Mouse (Mus musculus): ENCODE measurements at regions not wholly inside any gene's neighbourhood (a gene's known extent, or its start where the extent isn't known, plus 50 kb on each side); places are given as distances from the start of the nearest gene placed in this dataset.

DNA sequence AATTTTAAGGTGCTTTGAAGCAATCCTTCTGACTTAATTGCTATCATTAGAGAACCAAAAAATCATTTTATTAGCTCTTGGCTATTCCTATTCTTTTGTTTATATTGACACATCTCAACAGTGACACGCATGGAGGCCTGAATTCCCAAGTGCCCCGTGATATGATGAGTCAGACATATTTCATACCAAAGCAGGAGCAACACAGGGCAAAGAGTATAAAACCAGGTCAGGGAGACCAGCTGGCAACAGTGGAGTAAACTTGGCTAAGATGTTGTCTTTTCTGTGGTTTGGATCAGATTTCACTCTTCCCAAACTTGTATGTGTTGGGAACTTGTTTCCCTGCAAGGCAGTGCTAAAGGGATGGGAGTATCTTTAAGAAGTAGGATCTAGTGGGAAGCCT, 500.6 kb upstream of the Camk1g start:
- no peak for TF ChIP-seq CTCF (IDR thresholded peaks at IDR 0.05; ENCODE audit: borderline replicate concordance, extremely low read depth, insufficient read depth, insufficient read length)
- no peak for TF ChIP-seq POLR2A (IDR thresholded peaks at IDR 0.05; ENCODE audit: borderline replicate concordance, extremely low read depth, insufficient read depth, insufficient read length, poor library complexity, severe bottlenecking)
